Mouse (Mus musculus): ENCODE results near the gene Prima1.

The Prima1 gene

DNA sequence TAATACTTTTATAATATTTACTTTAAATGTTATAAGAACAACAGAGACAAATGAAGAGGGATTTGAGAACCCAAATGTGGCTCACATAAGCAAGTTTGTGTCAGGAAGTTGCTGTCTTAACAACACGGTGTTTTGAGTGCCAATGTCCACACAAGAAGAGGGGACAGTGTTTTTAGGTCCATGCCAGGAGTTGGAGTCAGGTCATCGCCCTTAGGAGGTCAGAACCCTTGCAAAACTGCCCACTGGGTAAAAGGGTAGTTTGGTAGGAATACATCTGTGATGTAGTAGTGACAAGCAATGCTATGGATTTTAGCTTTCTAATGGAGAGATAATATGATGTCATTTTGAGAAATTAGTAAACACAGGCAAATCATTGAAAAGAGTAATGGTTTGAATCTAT lies 91.7 kb downstream of the Prima1 start:
- DNase-seq (ENCODE audit: low spot score): no peak

All from testis, postnatal 10 days (tissue).